Mouse (Mus musculus) layer of hippocampus, postnatal 10 days (tissue): ENCODE data around the gene Rnf150. TPM values are rescaled to one million over a fixed set of nuclear protein-coding genes. Genes with fewer than 3 reads are reported as not detected.

Source experiments
- DNase-seq, 2 experiments: peaks; one replicate each; pipeline ENCODE4 v3.0.0; 2021; ENCODE audit warnings: low spot score in 2 of 2
- total RNA-seq, 2 experiments: library from RNA; stranded (reverse); gene quantifications; 2 replicates each; pipeline ENCODE4 v1.2.3; 2021

Gene Rnf150
- total RNA-seq, 2 experiments from 2014 or later = 31.4 to 35.1 TPM

DNA sequence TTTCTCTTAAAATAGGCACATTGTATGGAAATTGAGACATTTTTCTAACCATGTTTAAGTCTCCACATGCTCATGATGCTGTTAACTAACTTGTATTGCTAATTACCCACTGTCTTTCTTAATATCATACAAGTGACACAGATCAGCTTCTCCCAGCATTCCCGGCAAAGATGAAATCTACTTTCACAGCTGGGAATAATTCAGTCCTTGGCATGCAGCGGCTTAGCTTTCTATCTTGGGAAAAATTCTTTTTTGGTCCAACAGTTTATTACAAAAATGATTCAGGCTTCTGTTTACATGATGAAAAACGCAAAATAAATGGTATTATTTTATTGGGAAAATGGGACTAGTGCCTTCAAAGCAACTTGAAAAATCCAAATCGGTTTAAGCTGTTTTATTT is 73.7 kb downstream of the Rnf150 start:
- no peak for DNase-seq

DNA sequence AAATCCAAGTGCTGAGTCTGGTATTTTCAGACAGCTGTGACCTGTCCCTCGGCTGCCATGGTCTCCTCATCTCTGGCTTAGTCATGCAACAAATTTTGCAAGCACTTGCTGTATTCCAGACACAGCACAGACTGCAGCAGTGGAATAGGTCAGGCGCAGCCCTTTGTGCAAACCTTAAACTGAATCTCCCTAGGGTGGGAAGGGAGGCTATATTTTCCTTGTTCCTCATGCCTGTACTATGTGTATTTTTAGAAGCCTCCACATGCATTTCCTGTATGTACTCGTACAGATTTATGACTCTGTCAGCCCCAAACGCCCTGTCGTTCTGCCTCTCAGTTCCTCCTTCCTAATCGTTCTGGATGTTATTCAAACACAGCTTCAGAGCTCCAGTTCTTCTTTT is 76.8 kb downstream of the Rnf150 start:
- no peak for DNase-seq

DNA sequence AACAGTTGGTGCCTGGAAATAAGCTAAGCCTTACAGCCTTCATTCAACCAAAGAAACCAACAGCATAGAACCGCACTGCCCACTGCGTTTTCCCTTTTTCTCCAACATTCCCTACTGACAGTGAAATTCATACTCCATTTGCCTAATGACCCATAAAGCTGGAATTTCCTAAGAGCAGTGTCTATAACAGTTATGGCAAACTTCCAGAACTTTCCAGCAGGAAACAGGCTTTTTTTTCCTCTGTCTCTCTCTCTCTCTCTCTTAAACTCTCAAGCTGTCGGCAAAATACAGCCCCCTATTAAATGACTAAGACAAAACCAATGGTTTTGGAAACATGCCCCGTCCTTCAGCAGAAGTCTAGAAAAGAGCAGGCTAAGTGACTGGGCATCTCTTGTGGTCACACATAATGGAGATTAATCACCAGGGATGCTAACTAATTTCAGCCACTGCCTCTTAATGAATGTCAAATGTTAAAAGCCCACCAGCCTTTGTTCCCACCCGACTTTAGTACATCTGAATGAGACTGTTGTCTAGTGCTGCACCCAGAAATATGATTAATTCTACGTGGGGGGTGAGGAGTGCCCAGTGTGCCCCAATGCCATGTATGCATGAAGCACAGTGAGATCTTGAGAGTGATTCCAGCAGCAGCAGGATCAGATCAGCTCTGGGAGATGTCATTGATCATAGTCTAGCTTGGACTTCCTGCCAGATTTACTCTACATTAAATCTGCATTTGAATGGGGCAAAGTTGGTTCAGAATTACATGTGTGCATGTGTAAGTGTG is 80.3 kb downstream of the Rnf150 start:
- no peak for DNase-seq

DNA sequence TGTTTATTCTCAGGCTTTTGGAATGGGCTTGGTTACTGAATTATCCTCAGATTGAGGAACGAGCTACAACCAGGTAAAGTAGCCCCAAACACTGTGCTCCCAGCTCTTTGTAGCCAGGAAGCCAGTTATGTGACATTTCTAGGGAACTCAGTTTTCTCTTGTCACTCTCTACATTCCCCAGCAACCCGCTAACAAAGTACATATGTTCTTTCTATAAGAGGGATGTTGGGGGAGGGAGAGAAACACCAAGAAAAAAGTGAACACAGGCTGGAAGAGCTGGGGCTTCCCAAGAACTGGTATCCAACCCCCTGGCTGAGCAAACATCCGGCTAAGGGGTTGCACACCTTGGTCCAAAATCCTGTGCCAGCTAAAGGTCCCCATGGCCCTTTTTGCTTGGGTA is 82.7 kb downstream of the Rnf150 start:
- no peak for DNase-seq

DNA sequence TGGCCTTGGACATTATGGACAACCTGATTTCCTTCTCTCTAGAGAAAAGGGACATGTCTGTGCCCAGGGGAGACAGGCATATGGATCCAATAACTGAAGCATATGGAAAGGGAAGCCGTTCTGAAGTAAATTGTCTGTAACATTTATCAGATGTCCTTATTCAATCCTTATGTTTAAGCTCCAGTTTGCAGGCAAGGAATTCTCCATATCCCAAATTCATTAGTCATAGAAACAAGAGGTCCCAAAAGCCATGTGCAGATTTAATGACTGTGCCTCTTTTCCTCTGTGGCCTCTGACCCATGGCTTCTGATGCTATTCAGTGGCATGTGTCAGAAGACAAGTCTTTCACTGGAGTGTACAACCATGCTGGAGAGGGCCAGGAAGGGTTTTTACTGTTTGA is 83.5 kb downstream of the Rnf150 start:
- DNase-seq = no peak

DNA sequence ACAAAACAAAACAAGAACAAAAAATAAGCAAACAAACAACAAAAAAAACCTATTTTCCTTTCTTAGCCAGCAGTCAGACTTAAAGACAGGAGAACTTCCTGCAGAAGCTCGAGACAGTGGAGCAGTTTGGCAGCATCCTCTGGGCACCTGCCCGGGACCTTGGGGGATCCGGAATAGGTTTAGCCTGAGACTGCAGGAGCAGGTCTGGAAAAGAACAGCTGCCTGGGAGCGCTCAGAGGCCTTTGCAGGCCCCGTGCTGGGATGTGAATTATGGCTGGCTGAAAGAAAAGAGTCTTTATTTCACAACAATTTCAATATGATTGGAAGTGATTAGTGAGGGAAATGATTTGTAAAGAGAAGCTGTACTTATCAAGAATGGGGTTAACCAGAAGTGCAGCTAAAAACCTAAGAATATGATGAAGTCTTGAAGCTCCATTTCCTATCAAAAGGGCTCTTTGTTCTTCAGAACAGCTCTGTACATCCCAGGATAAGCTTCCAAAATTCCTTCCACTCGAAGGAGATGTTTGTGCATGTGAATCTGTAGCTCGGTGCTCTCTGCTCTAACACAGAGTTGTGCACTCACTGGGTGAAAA is 92.1 kb downstream of the Rnf150 start:
- no peak for DNase-seq

DNA sequence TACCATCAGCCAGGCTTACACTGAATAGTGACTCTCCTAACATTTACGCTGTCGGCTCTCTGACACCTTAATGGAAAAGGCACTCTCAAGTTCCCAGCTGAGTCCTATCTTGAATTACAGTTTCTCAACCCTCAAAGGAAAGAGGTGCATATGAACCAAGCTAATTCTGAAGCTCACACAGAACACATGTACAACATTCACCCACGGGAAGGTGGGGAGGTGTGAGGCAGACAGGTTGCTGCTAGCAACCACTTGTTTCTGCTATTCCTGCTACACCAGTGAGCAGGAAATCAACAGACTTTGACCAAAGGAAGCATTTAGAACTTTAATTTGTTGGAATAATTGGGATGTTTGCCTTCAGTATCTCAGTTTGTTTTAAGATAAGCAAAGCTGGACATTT is 96.3 kb downstream of the Rnf150 start:
- DNase-seq = no peak

DNA sequence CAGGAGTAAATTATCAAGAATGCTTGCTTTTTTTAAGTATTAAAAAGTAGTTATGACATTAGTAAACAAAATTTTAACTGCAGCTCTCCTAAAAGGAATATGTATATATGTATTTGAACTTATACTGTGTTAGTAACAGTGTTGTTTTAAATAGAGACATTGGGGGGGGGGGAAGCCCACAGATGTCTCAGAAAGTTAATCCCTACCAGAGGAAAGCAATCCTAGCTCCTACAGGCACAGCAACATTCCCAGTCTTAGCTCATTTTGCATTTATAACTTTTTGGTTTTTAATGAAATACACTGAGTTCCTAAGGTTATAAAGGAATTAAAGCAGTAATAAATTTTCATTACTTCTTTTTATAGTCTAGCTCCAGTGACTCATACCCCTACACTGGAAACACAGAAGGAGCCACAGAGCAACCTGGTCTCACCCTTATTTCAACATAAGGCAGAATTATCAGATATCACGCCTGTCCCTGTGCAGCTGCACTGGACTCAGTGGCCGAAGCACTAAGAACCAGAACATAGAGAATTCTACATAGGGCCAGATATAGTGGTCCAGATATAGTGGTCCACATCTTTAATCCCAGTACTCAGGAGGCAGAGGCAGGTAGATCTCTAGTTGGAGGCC is 96.9 kb downstream of the Rnf150 start:
- no peak for DNase-seq

DNA sequence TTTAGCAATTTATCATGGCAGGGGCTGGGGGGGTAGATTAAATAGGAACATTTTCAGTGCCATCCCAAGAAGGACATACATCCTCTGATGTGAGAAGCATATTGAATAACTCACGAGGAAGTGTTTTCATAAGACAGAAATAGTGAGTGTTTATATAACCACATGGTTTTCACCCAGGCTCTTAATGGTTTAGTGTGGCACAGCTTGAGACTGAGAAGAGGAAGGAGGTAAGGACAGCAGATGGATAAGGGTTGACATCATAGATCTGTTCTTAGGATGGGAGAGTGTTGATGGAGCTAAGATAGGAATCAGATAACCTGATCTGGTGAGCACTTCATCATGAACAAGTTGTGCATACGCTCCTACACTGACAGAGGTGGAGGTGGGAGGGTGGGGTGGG is 101.4 kb downstream of the Rnf150 start:
- no peak for DNase-seq

DNA sequence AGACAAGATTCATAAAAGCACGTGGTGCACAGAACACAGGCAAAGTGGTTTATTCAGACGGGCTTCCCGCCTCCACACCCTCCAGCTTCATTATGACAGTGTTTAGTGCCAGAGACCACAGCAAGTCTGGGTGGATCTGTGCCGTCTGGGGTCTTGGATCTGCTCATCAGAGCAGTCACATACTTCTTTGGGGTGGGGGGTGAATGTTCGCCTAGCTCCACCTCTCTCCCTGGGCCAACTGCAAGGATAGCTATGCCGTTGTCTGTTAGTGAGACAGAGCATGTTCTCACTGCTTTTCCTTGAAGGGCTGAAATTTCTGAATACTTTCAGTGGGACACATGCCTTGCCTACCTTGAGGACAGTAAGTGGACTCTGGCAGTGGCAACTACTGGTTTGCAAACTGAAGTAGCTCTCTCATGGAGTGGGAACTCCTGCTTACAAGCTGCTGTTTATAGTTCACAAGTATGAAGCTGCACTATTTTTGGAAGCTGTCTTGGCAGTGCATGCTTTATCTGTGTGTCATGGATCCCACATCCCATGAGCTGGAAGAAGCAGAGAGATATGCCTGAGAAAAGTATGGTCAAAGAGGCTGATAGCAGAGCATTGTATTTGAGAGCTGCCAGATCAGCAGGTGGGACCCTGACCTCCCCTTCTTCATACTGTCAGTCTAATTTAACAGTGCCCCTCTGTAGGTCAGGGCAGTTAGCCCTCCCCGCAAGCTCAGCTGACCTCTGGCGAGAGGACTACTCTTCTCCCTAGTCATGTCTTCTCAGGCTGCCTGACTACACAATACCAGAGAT is 104.9 kb downstream of the Rnf150 start:
- DNase-seq = no peak

DNA sequence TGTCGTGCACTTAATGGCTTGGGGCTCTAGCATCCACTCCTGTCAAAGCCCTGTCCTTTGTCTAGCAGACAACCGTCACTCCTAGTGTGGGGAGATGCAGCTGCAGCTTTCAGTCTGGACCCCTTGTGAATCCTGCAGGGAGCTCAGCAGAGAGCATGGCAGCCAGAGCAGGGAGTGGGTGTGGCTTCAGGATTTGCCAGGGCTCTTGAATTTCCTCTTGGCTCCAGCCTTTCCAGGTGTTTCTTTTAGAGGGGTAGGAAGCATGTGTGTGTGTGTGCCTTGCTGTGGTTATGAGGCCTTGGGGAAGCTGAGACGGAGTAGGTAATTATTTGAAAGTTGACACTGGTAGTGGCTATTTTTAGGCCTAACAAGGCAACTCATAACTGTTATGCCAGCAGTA is 106.8 kb downstream of the Rnf150 start:
- DNase-seq = no peak

DNA sequence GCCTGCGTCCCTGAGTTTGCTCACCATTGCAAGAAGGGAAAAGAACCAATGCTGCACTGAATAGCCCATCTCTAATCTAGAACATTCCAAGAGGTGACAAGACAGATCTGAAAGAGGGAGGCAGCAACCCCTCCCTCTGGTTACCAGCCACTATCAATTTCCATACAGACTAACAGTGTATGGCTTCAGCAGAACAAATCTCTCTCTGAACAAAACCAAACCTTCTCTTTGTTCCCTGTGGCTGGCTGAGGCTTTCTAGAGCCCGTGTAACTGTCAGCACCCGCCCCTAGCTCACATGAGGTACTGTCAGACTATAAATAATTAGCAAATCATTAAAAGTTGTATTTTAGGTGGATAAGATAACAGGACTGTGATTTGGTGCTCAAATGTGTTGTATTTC is 109.7 kb downstream of the Rnf150 start:
- DNase-seq = no peak

DNA sequence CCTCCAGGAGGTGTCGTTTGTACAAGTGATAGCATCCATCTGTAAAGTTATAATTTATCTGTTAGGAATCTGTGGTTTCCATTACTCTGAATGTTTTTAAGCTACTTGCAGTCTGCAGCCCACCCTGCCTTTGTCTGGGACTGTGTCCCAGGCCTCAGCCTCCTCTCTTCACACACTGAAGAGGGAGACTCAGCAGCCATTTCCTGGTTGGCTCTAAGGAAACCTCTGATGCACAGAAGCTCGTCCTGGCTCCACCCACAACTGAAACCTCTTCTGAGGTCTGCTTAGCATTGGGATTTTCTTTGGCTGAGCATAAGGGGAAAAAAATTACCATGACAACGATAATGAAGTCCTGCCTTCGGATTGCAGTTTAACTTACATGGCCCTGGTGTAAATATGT is 110.2 kb downstream of the Rnf150 start:
- DNase-seq = peak in 1 of 2 experiments; percentile 23

DNA sequence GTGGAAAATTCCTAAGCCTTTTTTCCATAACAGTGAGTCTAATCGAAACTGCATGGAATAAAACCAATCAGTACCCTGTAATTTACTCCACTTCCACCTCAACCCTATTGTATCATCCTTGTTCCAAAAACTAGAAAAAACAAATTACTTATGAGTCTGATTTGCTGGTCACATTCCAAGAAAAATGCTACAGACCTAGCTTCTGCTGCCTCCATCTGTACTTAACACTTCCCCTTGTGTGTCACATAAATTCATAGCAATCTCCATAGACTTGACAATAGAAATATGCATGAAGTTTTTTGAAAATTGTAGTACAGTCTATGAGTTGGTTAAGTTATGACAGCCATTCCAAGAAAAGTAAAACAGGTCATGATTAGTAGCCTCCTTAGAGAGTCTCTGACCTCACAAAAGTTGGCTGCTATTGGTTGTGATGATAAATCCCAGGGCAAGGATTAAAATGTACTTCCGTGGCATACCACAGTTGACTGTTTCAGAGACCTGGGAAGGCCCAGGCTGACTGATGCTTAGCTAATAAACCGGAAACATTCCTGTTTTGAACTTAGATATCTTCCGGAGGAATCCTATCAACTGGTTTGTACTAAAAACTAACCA is 118.2 kb downstream of the Rnf150 start:
- DNase-seq = no peak

DNA sequence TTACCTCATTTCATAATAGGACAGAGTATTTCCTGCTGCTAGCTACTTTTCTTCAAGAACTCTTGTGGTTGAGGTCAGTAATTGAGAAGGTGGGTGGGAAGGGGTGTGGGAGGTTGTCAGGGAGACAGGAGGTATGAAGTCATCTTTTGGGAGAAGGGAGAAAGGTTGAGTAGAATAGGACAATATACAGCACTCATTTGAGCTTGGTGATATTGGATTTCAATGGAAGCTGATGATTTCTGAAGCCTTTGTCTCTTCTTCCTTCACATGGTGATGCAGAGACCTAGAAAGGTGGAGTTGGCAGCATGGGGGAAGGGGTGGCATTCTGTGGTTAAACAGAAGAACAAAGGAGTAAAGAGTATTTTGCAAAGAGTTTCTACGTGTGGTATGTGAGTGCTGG is 119.7 kb downstream of the Rnf150 start:
- DNase-seq = no peak

DNA sequence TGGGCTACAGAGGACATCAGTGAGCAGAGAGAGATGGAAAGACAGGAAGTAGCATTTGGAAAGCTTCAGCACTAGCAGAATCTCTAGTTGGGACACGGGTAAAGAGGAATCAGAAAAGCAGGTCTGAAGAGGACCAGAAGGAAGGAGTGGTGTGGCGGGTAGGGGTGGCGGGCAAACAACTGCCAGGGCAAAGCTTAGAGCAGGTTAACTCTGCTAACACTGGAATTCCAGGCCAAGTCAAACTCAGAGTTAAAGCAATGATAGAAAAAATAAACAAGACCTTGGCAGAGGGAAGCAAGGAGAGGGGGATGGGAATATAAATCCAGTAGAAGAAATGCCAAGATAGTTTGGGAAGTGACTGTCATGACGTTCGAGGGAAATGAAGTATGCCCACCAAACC is 120.1 kb downstream of the Rnf150 start:
- no peak for DNase-seq

DNA sequence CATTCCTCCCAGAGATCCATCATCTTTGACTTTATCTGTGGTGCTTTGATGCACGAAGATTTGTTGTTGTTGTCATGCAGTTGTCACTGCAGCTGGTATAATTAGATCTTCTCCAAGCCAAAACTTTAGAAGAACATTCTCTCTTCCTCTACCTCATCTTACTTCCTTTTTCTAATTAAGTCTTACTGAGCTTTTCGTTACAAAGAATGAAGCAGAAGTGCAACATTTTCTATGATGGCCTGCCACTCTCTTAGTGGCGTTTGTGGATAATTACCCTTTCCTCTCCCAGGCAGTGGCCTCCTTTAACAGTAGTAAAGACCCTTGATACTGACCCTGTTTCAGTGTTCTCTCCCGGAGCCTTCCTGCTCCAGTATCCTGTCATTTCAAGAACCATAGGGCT is 128.9 kb downstream of the Rnf150 start:
- DNase-seq = no peak

DNA sequence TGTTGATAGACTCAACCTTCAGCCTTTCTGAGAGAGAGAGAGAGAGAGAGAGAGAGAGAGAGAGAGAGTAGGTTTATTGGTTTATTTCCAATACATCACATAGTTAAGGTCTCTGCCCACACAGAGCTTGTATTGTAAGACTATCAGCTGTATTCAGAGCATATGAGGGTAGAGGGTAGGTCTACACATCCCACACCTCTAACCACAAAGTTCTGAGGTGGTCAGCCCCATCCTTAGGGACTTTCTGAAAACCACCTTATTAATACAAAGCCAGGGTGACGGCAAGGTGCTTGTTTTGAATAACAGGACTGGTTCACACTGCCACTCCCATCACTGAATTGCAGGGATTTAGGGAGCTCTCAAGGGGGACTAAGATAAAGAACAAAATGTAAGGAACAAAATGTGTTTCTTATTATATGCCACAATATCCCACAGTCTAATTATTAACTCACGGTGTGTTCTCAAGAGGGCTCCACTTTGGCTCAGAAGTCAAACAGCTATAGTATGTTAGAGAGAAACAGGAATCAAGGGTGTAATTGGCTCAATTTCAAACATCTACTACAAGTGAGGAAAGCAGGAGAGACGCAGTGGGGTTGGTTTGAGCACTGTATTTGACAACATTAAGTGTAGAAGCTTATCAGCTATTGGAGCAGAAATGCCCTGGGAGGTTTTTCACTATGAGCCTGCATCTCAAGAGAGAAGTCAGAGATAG is 132.7 kb downstream of the Rnf150 start:
- no peak for DNase-seq

DNA sequence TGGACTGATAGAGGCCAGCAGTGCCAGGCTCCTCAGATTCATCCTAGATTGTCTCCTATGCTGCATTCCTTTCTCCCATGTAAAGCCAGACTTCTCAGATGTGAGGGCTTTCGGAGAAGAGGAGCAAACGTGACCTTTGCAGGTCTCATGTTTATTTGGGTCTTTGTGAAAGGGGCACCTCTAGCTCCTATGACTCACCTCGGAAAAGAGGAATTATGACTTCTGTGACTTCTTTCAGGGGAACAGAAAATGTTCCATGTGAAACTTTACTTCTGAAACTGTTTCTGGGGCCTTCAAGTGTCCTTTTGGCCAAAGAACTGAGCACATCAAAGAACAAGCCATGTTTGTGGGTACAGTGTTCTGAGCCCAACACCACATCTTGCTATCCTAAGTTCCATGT is 133.7 kb downstream of the Rnf150 start:
- DNase-seq = no peak

DNA sequence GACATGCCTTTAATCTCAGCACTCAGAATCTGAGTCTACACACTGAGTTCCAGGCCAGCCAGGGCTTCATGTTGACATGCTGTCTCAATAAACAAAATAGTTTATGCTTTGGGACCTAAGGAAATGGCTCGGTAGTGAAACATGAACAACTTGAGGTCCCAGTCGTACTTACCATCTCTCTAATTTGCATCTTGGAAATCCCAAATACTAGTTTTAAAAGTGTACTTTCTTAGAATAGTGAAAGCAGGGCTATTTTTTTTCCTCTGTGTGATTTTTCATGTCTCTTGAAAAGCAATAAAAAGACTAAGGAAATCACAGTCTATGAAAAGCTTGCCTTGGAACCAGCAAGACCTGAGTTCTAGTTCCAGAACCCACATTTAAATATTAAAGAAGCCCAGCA is 135.6 kb downstream of the Rnf150 start:
- no peak for DNase-seq

DNA sequence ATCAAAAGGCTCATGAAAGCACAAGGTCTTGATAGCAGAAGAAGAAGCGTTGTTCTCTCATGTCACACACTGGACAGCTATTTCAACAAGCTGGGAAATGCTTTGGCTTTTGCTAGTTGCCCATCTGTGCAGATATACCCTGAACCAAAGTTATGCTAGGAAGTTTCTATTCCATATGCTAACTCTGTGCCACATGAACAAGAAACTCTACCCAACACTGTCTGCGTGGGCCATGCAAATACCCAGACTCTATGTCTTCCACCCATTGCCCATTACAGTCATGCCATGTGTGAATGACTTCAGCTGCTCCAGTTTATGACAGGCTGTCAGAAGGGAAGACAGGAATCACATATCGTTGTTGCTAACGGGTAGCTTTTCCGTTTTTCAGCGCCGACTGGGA is 140.0 kb downstream of the Rnf150 start:
- no peak for DNase-seq
